Mouse (Mus musculus): ENCODE results near the gene Plekhh1. TPM values are rescaled to one million over a fixed set of nuclear protein-coding genes. Genes with fewer than 3 reads are reported as not detected.

The Plekhh1 gene
- polyA plus RNA-seq, 1 experiment from 2014 or later: 3.1 TPM

- H3K36me3 ChIP-seq (ENCODE audit: control insufficient read depth, insufficient read depth, low read length): no peaks in the 10 kb centered on the region
- peak within 1 kb of the TSS; percentile 37 for H3K4me3 ChIP-seq (ENCODE audit: low read length)
- no peak within 1 kb of the TSS; the same call in 1 of the 2 replicates for H3K9ac ChIP-seq (ENCODE audit: low read length)
- H3K27me3 ChIP-seq (ENCODE audit: control insufficient read depth, insufficient read depth, low read depth, low read length): peaks cover 24% of the 10 kb centered on the region
- no peak within 1 kb of the TSS for H3K27ac ChIP-seq (ENCODE audit: low read length)
- H3K4me1 ChIP-seq (replicated peaks; ENCODE audit: control insufficient read depth, insufficient read depth, low read length): peaks cover 9% of the 10 kb centered on the region
- peak; percentile 95 for ATAC-seq (ENCODE audit: low read depth)
- under 1% methylated on average over 47 of the region's 47 CpGs for WGBS
- H3K4me2 ChIP-seq (ENCODE audit: low read depth, low read length): peak within 1 kb of the TSS; percentile 58
- no peaks in the 10 kb centered on the region for H3K9me3 ChIP-seq (ENCODE audit: control insufficient read depth, low read length)
Measured at GRCm38 (mm10) chr12:79130299-79131177, 101.6 kb downstream of the Plekhh1 start, which contains the start of gene Arg2. Arg2 (plus strand) TSS chr12:79130777.

Other genes starting within 250 kb of the Plekhh1 start
- 56.6 and 59.9 TPM in 2 replicates for gene Atp6v1d, start 167.5 kb upstream of the Plekhh1 start, polyA plus RNA-seq (2015; fragmentation: Nextera tagmentation; extraction: Ambion mirVana)
- 192 and 198 TPM in 2 replicates for gene Eif2s1, start 167.3 kb upstream of the Plekhh1 start, polyA plus RNA-seq (2015; fragmentation: Nextera tagmentation; extraction: Ambion mirVana)
- gene Plek2, start 122.2 kb upstream of the Plekhh1 start, polyA plus RNA-seq (2015; fragmentation: Nextera tagmentation; extraction: Ambion mirVana): 7.1 and 7.9 TPM in 2 replicates
- 6.7 and 9.5 TPM in 2 replicates for gene Tmem229b, start 21.5 kb upstream of the Plekhh1 start, polyA plus RNA-seq (2015; fragmentation: Nextera tagmentation; extraction: Ambion mirVana)
- 25.9 and 26.4 TPM in 2 replicates for gene Pigh, start 60.5 kb downstream of the Plekhh1 start, polyA plus RNA-seq (2015; fragmentation: Nextera tagmentation; extraction: Ambion mirVana)
- 4.6 and 5.9 TPM in 2 replicates for gene Arg2, start 101.6 kb downstream of the Plekhh1 start, polyA plus RNA-seq (2015; fragmentation: Nextera tagmentation; extraction: Ambion mirVana)
- gene Vti1b, start 143.5 kb downstream of the Plekhh1 start, polyA plus RNA-seq (2015; fragmentation: Nextera tagmentation; extraction: Ambion mirVana): 80.5 and 83.7 TPM in 2 replicates
- 22.7 and 24.1 TPM in 2 replicates for gene Rdh11, start 163.1 kb downstream of the Plekhh1 start, polyA plus RNA-seq (2015; fragmentation: Nextera tagmentation; extraction: Ambion mirVana)
- 1.6 and 2.1 TPM in 2 replicates for gene Rdh12, start 179.8 kb downstream of the Plekhh1 start, polyA plus RNA-seq (2015; fragmentation: Nextera tagmentation; extraction: Ambion mirVana)